Mouse (Mus musculus) stomach, adult 2 months (tissue): ENCODE results near the gene Fa2h. TPM values are rescaled to one million over a fixed set of nuclear protein-coding genes. Genes with fewer than 3 reads are reported as not detected.

Experiments used
- polyA plus RNA-seq: library from polyadenylated mRNA; depleted of rRNA; stranded (reverse); fragments of >200 nt; gene quantifications from 2 replicates; pipeline ENCODE4 v1.2.3, GENCODE M21; 2012; rRNA removed

Gene Fa2h
- polyA plus RNA-seq, result 95.8 and 165 TPM in 2 replicates

DNA sequence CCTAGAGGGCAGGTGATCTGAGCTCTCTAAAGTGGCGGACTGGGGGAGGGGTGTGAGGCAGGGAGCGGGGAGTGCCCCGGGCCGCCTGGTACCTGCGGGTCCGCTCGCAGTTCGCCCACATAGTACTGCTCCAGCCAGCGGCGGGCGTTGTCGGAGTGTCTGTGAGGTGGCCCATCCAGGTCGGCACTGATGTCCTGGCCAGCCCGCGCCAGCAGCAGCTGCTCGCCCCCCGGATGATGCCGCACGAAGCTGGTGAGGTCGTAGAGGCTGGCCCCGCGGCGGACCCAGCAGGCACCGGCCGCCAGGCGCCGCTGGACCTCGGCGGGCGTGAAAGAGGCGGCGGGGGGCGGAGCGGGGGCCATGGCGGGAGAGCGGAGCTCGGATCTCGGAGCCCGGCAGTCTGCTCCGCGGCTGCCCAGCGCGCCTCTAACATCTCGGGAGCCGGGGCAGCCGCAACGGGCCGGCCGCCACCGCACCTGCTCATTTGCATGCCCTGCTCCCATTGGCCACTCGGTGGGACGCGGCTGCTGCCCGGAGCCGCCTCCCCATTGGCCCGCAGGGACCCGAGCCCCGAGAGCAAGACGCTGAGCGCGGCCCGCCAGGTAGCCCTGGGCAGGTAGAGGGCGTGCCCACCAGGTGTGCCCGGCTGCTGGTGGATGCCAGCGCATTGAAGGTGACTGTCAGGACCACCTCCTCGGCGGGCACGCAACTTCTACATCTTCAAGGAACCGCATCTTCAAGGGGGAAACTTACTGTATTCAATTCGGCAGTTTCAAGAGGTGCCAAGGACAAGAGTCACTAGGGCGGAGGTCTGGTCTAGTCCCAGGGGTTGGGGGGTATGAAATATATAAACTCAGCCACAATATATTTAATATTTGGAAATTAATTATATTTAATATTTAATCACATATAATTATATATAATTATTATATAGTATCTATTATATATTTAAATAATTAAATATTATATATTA is at the start of gene Fa2h:
Gene Fa2h, minus strand, starts transcription at position 434 of the 973 bp plus-strand sequence.

DNA sequence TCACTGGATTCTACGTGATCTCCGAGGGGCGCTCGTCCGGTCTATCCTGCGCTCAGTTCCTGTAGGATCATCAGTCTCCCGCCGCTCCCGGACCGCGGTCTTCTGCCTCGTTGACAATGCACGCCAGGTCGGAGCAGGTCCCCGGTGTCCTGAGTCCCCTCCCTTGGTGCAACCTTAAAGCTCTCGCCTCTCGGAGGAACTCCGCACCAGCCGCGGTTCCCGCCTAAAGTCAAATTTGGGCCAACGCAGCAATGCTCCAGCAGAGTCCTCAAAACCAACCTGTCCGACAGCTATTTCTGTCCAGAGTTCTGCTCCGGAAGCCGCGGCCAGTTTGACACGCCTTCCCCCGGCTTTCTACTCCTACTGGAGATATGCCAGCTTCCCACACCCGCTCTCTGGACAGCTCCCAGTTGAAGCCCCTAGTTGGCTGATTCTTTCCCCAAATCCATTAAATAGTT is 55.7 kb downstream of the Fa2h start, which contains the start of gene Mlkl:
Gene Mlkl, minus strand, starts transcription at position 288 of the 458 bp plus-strand sequence.

DNA sequence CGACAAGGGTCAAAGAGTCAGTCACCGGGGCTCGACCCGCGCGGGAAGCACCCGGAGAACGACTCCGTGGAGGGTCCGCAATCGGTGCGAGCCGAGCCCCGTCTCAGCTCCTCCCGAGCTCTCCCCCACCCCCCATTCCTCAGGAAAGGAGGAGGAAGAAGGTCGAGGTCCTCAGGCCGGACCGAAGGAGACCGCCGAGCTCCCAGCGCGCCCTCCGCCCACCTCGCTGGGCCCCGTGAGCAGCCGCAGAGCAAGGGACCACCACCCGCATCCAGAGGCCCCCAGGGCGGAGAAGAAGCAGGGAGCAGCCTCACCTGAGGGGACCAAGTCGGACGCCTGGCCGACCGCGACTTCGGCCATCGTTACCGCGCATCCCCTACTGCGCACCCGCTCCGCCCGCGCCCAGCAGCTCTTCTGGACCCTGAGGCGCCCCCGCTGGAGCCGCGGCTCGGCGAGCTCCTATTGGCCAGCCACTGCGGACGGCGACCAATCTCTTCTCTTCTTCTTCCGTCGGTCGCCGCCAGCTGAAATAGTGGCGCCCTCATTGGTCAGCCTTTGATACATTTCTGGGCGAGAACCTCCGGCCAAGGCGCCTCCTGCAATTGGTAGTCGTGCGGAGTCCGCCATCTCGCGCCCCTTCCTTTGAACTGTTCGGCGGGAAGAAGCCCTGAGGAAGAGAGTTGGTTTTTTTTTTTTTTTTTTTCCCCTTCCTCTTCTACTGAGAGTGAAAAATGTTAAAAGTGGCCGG is 93.6 kb downstream of the Fa2h start, which contains the start of gene Rfwd3:
Gene Rfwd3, minus strand, starts transcription at position 402 of the 748 bp plus-strand sequence.

Other genes starting within 250 kb of the Fa2h start
- 10.2 and 12.0 TPM in 2 replicates for gene Glg1, start 134.6 kb downstream of the Fa2h start, polyA plus RNA-seq
- gene Rfwd3, start 93.6 kb downstream of the Fa2h start, polyA plus RNA-seq, result 1.9 and 2.4 TPM in 2 replicates
- 0.27 and 0.67 TPM in 2 replicates for gene Mlkl, start 55.6 kb downstream of the Fa2h start, polyA plus RNA-seq
- gene Wdr59, start 128.3 kb upstream of the Fa2h start, polyA plus RNA-seq, result 1.9 and 2.8 TPM in 2 replicates
- gene Znrf1, start 142.3 kb upstream of the Fa2h start, polyA plus RNA-seq, result 41.7 and 65.5 TPM in 2 replicates
- gene Ldhd, start 236.6 kb upstream of the Fa2h start, polyA plus RNA-seq, result 28.3 and 28.6 TPM in 2 replicates
- 1.6 and 2.2 TPM in 2 replicates for gene Zfp1, start 249.6 kb upstream of the Fa2h start, polyA plus RNA-seq